Mouse (Mus musculus): ENCODE results near the gene Smdt1. TPM values are rescaled to one million over a fixed set of nuclear protein-coding genes. Genes with fewer than 3 reads are reported as not detected.

Smdt1 gene
- polyA plus RNA-seq, 1 experiment, result 394 TPM

DNA sequence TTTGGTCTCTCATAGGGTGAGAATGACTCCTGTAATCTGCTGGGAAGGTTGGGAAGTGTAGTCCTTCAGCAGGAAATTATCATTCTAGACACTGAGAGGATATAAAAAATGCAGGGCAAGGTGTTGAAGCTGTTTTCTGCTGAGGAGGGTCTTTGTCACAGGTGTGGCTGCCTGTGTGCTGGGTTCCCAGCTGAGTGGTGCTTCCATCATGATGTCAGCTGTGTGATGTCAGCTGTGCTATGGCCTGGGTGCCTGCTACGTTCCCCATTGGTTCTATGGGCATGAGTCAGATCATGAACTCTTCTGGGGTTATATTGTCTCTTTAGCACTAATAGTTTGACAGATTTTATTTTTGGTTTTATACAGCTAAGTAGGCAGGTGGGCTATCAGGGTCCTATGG is 30.1 kb downstream of the Smdt1 start:
- H3K27ac ChIP-seq (ENCODE audit: insufficient read depth, low read depth, low read length), result no peak overlapping the region

DNA sequence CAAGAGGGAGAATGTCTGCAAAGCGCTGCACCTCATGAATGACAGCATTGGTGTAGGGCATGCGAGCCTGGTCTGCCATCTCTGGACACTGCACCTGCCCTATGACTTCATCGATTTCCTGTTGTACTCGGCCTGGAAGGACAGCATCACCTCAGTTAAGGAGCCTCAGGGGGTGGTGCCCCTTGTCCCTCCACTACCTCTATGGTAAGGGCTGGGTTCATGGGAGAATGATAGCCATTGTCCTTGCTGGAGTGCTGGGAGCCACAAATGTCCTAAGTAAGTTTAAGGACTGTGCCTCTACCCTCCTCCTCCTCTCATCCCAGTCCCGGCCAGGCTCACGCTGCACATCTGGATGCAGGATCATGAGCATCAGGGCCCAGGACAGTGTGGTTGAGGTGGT is 33.7 kb downstream of the Smdt1 start:
- Histone ChIP-seq H3K27me3 (ENCODE audit: control insufficient read depth, insufficient read depth, low read length) (no peaks in the 10 kb centered on the region), H3K36me3 (ENCODE audit: control insufficient read depth, insufficient read depth, low read length) (peaks cover 5% of the 10 kb centered on the region; the same call in 1 of the 2 replicates), H3K27ac (ENCODE audit: insufficient read depth, low read depth, low read length) (no peak overlapping the region), H3K4me1 (ENCODE audit: control insufficient read depth, insufficient read depth, insufficient read length, low read length) (peaks cover 4% of the 10 kb centered on the region), H3K4me3 (ENCODE audit: low read depth, low read length) (no peak overlapping the region)
- WGBS, result 86% methylated on average over 6 of the region's 6 CpGs
- no peak for TF ChIP-seq CTCF (IDR thresholded peaks at IDR 0.05; ENCODE audit: extremely low read depth, insufficient read length, insufficient replicate concordance, low read depth, low read length)
- TF ChIP-seq POLR2A (IDR thresholded peaks at IDR 0.05; ENCODE audit: low read depth, low read length), result no peak

More for the DNA sequence above, 30.1 kb downstream of the Smdt1 start:
- WGBS, result 80% methylated on average over 1 of the region's 1 CpGs
- H3K36me3 ChIP-seq (ENCODE audit: control insufficient read depth, insufficient read depth, low read length), result peaks cover 3% of the 10 kb centered on the region; the same call in 1 of the 2 replicates
- H3K27me3 ChIP-seq (ENCODE audit: control insufficient read depth, insufficient read depth, low read length), result no peaks in the 10 kb centered on the region
- TF ChIP-seq POLR2A (IDR thresholded peaks at IDR 0.05; ENCODE audit: low read depth, low read length), result no peak
- TF ChIP-seq CTCF (IDR thresholded peaks at IDR 0.05; ENCODE audit: extremely low read depth, insufficient read length, insufficient replicate concordance, low read depth, low read length), result no peak
- H3K4me1 ChIP-seq (ENCODE audit: control insufficient read depth, insufficient read depth, insufficient read length, low read length), result peaks cover 3% of the 10 kb centered on the region; the same call in 1 of the 2 replicates
- H3K4me3 ChIP-seq (ENCODE audit: low read depth, low read length), result no peak overlapping the region

DNA sequence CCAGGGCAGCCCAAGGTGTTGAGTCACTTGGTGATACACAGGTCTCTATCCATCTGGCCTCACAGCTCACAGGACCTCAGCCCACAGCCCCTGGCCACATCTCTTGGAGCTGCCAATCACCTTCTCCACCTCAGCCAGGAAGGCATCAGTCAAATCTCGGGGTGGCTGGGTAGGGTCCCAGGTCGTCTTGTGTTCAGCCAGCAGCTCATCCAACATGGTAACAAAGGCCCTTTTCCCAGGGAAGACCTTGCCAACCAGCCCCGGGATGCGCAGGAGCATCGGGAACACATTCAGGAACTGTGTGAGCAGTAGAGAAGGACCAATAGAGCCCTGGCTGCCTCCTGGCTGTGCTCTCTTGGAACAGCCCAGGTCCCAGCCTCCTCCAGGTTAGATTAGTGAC is 34.2 kb downstream of the Smdt1 start:
- H3K4me3 ChIP-seq (ENCODE audit: low read depth, low read length), result no peak overlapping the region
- H3K36me3 ChIP-seq (ENCODE audit: control insufficient read depth, insufficient read depth, low read length), result peaks cover 4% of the 10 kb centered on the region; the same call in 1 of the 2 replicates
- no peaks in the 10 kb centered on the region for H3K27me3 ChIP-seq (ENCODE audit: control insufficient read depth, insufficient read depth, low read length)
- 89% methylated on average over 5 of the region's 5 CpGs for WGBS
- H3K27ac ChIP-seq (ENCODE audit: insufficient read depth, low read depth, low read length), result no peak overlapping the region
- no peak for TF ChIP-seq POLR2A (IDR thresholded peaks at IDR 0.05; ENCODE audit: low read depth, low read length)
- no peak for TF ChIP-seq CTCF (IDR thresholded peaks at IDR 0.05; ENCODE audit: extremely low read depth, insufficient read length, insufficient replicate concordance, low read depth, low read length)
- H3K4me1 ChIP-seq (ENCODE audit: control insufficient read depth, insufficient read depth, insufficient read length, low read length), result peaks cover 4% of the 10 kb centered on the region

DNA sequence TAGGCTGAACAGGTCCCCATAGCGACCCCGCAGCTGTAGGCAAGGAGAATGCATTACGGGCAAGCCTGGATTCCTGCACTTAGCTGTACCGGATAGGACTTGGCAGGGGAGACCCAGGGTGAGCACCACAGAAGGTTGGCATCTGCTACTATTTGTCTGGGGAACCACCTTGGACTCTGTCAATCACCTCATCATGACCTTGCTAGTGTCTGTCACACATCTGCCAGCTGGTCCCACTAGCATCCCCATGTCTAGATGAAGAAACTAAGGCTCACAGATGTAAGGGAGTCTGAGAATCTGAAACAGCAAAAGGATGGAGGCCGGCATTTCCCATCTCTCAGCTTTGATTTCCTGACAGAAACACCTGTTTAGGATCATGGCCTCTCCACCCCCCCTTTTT is 35.7 kb downstream of the Smdt1 start:
- peaks cover 2% of the 10 kb centered on the region; the same call in 1 of the 2 replicates for H3K36me3 ChIP-seq (ENCODE audit: control insufficient read depth, insufficient read depth, low read length)
- peaks cover 9% of the 10 kb centered on the region for H3K4me1 ChIP-seq (ENCODE audit: control insufficient read depth, insufficient read depth, insufficient read length, low read length)
- no peaks in the 10 kb centered on the region for H3K27me3 ChIP-seq (ENCODE audit: control insufficient read depth, insufficient read depth, low read length)
- WGBS, result 92% methylated on average over 5 of the region's 5 CpGs
- H3K27ac ChIP-seq (ENCODE audit: insufficient read depth, low read depth, low read length), result no peak overlapping the region
- H3K4me3 ChIP-seq (ENCODE audit: low read depth, low read length), result no peak overlapping the region
- TF ChIP-seq POLR2A (IDR thresholded peaks at IDR 0.05; ENCODE audit: low read depth, low read length) (no peak), CTCF (IDR thresholded peaks at IDR 0.05; ENCODE audit: extremely low read depth, insufficient read length, insufficient replicate concordance, low read depth, low read length) (no peak)

DNA sequence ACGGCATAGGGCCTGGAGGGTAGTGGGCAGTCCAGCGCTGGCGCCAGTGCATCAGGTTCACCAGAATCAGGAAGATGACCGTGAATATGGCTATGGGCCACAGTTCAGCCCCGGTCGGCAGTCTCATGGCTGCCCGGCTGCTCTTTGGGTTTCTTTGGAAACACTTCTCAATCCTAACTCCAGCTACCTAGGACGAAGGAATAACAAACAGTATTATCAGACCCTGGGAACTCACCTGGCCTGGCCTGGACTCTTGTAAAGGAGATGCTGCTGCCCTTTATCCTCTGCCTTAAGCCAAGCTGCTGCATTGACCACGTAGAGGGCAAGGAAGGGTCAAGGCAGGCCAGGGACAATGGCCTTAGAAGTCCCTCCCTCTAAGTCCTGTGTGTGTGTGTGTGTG is 37.1 kb downstream of the Smdt1 start:
- 87% methylated on average over 9 of the region's 9 CpGs for WGBS
- H3K27ac ChIP-seq (ENCODE audit: insufficient read depth, low read depth, low read length), result peak overlapping the region; percentile 59
- H3K4me3 ChIP-seq (ENCODE audit: low read depth, low read length), result no peak overlapping the region
- H3K36me3 ChIP-seq (ENCODE audit: control insufficient read depth, insufficient read depth, low read length), result peaks cover 2% of the 10 kb centered on the region; the same call in 1 of the 2 replicates
- H3K4me1 ChIP-seq (ENCODE audit: control insufficient read depth, insufficient read depth, insufficient read length, low read length), result peaks cover 13% of the 10 kb centered on the region
- no peaks in the 10 kb centered on the region for H3K27me3 ChIP-seq (ENCODE audit: control insufficient read depth, insufficient read depth, low read length)
- TF ChIP-seq CTCF (IDR thresholded peaks at IDR 0.05; ENCODE audit: extremely low read depth, insufficient read length, insufficient replicate concordance, low read depth, low read length) (no peak), POLR2A (IDR thresholded peaks at IDR 0.05; ENCODE audit: low read depth, low read length) (no peak)

DNA sequence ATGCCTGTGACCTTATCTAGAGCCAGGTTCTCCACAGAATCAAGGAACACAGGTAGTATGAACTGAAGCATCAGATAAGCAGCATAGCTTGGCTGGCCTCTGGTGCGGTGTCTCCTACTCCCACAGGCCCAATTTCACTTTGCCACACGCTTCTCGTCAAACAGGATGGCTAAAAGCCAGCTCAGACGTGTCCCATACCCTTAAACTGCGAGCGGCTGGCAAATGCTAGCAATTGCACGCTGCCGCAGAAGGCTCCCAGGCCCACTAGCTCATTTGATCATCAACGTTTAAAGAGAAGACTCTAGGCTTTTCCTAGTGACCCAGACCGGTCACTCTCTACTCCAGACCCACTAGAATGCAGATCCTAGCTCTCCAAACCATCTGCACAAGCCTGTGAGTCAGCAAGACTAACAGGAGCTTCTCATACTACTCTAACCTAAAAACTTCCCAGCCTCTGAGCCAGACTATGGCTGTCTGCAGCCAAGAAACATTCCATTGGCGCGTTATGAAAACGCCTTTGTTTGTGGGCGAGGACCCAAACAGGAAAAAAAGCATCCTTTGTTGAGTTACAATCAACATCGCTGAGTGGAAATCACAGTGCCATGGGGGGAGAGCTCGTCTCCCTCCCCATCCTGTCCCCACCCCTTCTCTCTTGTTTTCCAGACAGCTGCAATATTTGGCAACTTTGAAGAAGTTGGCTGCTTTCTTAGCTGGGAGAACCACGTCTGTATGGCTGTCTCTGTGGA is 37.8 kb downstream of the Smdt1 start:
- no peaks in the 10 kb centered on the region for H3K27me3 ChIP-seq (ENCODE audit: control insufficient read depth, insufficient read depth, low read length)
- peaks cover 13% of the 10 kb centered on the region for H3K4me1 ChIP-seq (ENCODE audit: control insufficient read depth, insufficient read depth, insufficient read length, low read length)
- no peak for TF ChIP-seq POLR2A (IDR thresholded peaks at IDR 0.05; ENCODE audit: low read depth, low read length)
- TF ChIP-seq CTCF (IDR thresholded peaks at IDR 0.05; ENCODE audit: extremely low read depth, insufficient read length, insufficient replicate concordance, low read depth, low read length), result no peak
- H3K36me3 ChIP-seq (ENCODE audit: control insufficient read depth, insufficient read depth, low read length), result peaks cover 2% of the 10 kb centered on the region; the same call in 1 of the 2 replicates
- H3K4me3 ChIP-seq (ENCODE audit: low read depth, low read length), result no peak overlapping the region
- peak overlapping the region; percentile 97 for H3K27ac ChIP-seq (ENCODE audit: insufficient read depth, low read depth, low read length)
- 70% methylated on average over 17 of the region's 17 CpGs for WGBS

DNA sequence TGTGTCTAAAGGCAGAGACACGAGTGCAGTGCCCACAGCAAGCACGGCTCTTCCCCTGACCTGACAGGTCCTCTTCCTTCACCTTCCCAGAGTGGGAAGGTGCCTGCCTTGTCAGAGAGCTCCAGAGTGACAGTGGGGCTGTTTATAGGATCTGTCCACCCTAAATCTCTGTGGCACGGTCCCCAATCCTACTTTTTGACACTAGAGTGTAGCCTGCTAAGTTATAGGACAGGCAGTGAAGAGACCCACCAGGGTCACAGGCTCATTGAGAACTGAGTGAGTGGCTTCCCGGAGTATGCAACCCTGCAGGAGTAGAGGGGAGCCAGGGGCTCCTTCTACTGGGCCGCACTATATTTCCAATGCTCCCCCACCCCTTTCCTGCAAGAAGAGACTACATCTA is 38.9 kb downstream of the Smdt1 start:
- WGBS, result 85% methylated on average over 5 of the region's 5 CpGs
- no peaks in the 10 kb centered on the region for H3K27me3 ChIP-seq (ENCODE audit: control insufficient read depth, insufficient read depth, low read length)
- no peak for TF ChIP-seq POLR2A (IDR thresholded peaks at IDR 0.05; ENCODE audit: low read depth, low read length)
- no peak for TF ChIP-seq CTCF (IDR thresholded peaks at IDR 0.05; ENCODE audit: extremely low read depth, insufficient read length, insufficient replicate concordance, low read depth, low read length)
- peaks cover 2% of the 10 kb centered on the region; the same call in 1 of the 2 replicates for H3K36me3 ChIP-seq (ENCODE audit: control insufficient read depth, insufficient read depth, low read length)
- H3K4me1 ChIP-seq (ENCODE audit: control insufficient read depth, insufficient read depth, insufficient read length, low read length), result peaks cover 13% of the 10 kb centered on the region
- H3K4me3 ChIP-seq (ENCODE audit: low read depth, low read length), result no peak overlapping the region
- peak overlapping the region; percentile 97 for H3K27ac ChIP-seq (ENCODE audit: insufficient read depth, low read depth, low read length)
